Mouse (Mus musculus) neutrophil, adult 59 days (primary cell): Measurements from ENCODE around the gene Ctla2b. TPM values are rescaled to one million over a fixed set of nuclear protein-coding genes. Genes with fewer than 3 reads are reported as not detected.

ENCODE experiments used
- total RNA-seq, 2 experiments: library from RNA; stranded (reverse); gene quantifications; 1 replicate in 1 of 2; 2 replicates in 1 of 2; pipeline ENCODE4 v1.2.4; 2023

Ctla2b gene
- total RNA-seq = under 1 TPM in 1 of 2 experiments, not detected in 1; 0.46 TPM

GRCm38 (mm10) chr13:60897328-60897727 is at the start of gene Ctla2b:
Ctla2b (minus strand) TSS chr13:60897447.

GRCm38 (mm10) chr13:60941884-60942283 is 44.6 kb upstream of the Ctla2b start, which contains the start of gene Tpbpa:
Tpbpa (minus strand) TSS chr13:60941984.

GRCm38 (mm10) chr13:60936500-60936901 is 39.3 kb upstream of the Ctla2b start, which contains the start of the genes Gm49391 and Ctla2a:
Gm49391 (minus strand) TSS chr13:60936571.
Ctla2a (minus strand) TSS chr13:60936625.

GRCm38 (mm10) chr13:60935490-60935889 is 38.2 kb upstream of the Ctla2b start, which contains the start of gene Gm49393:
Gm49393 (minus strand) TSS chr13:60935590.

GRCm38 (mm10) chr13:60904780-60905179 is 7.5 kb upstream of the Ctla2b start, which contains the start of gene Tpbpb:
Tpbpb (minus strand) TSS chr13:60904880.

GRCm38 (mm10) chr13:60896794-60897193 is 453 bp downstream of the Ctla2b start, which contains the start of gene Gm49392:
Gm49392 (minus strand) TSS chr13:60896894.

GRCm38 (mm10) chr13:60864281-60864680 is 33.0 kb downstream of the Ctla2b start, which contains the start of gene 4930486L24Rik:
4930486L24Rik (minus strand) TSS chr13:60864475.

Other genes with a start within 250 kb of the Ctla2b start
- gene BC051665, start 111.1 kb downstream of the Ctla2b start, total RNA-seq = not detected
- gene Ctsll3, start 94.6 kb downstream of the Ctla2b start, total RNA-seq = not detected
- not detected for gene 4930486L24Rik, start 33.0 kb downstream of the Ctla2b start, total RNA-seq
- gene Gm49392, start 553 bp downstream of the Ctla2b start, total RNA-seq = not detected
- not detected for gene Tpbpb, start 7.4 kb upstream of the Ctla2b start, total RNA-seq
- gene Gm49393, start 38.1 kb upstream of the Ctla2b start, total RNA-seq = not detected
- not detected for gene Gm49391, start 39.1 kb upstream of the Ctla2b start, total RNA-seq
- gene Ctla2a, start 39.2 kb upstream of the Ctla2b start, total RNA-seq = 1 to 10 TPM in 1 of 2 experiments, under 1 TPM in 1; 0.71 to 1.8 TPM
- not detected for gene Tpbpa, start 44.5 kb upstream of the Ctla2b start, total RNA-seq
- not detected for gene Ctsj, start 108.5 kb upstream of the Ctla2b start, total RNA-seq
- gene Ctsq, start 143.2 kb upstream of the Ctla2b start, total RNA-seq = not detected